Mouse (Mus musculus): ENCODE measurements around the gene Inpp5e.

Inpp5e gene

GRCm38 (mm10) chr2:26408515-26409356 lies at the start of gene Inpp5e:
TSS of gene Inpp5e (minus strand) at chr2:26409203.
- peak; percentile 99 to 100 for DNase-seq (ENCODE audit: low spot score in 2 of 2)

GRCm38 (mm10) chr2:26458402-26459124 lies 49.6 kb upstream of the Inpp5e start:
- peak in 1 of 2 experiments; percentile 61 for DNase-seq (ENCODE audit: low spot score in 2 of 2)

- peak; percentile 56 to 87 for DNase-seq (ENCODE audit: low spot score in 2 of 2)
Observed at GRCm38 (mm10) chr2:26449121-26450060, 40.4 kb upstream of the Inpp5e start.

- no peak for DNase-seq (ENCODE audit: low spot score in 2 of 2)
Observed at GRCm38 (mm10) chr2:26447451-26447850, 38.4 kb upstream of the Inpp5e start.

- DNase-seq (ENCODE audit: low spot score in 2 of 2): no peak
Observed at GRCm38 (mm10) chr2:26446671-26447070, 37.7 kb upstream of the Inpp5e start.

GRCm38 (mm10) chr2:26445666-26446445 lies 36.9 kb upstream of the Inpp5e start:
- peak; percentile 87 to 92 for DNase-seq (ENCODE audit: low spot score in 2 of 2)

GRCm38 (mm10) chr2:26444946-26445665 lies 36.1 kb upstream of the Inpp5e start, which contains the start of gene Sec16a:
TSS of gene Sec16a (minus strand) at chr2:26445216.
- DNase-seq (ENCODE audit: low spot score in 2 of 2): peak; percentile 100

- no peak for DNase-seq (ENCODE audit: low spot score in 2 of 2)
Observed at GRCm38 (mm10) chr2:26444368-26444767, 35.4 kb upstream of the Inpp5e start.

GRCm38 (mm10) chr2:26443876-26444275 lies 34.9 kb upstream of the Inpp5e start:
- DNase-seq (ENCODE audit: low spot score in 2 of 2): no peak

- no peak for DNase-seq (ENCODE audit: low spot score in 2 of 2)
Observed at GRCm38 (mm10) chr2:26442843-26443242, 33.8 kb upstream of the Inpp5e start.

GRCm38 (mm10) chr2:26441688-26442087 lies 32.7 kb upstream of the Inpp5e start:
- DNase-seq (ENCODE audit: low spot score in 2 of 2): no peak

- no peak for DNase-seq (ENCODE audit: low spot score in 2 of 2)
Observed at GRCm38 (mm10) chr2:26441261-26441660, 32.3 kb upstream of the Inpp5e start.

GRCm38 (mm10) chr2:26439671-26440070 lies 30.7 kb upstream of the Inpp5e start:
- DNase-seq (ENCODE audit: low spot score in 2 of 2): no peak

GRCm38 (mm10) chr2:26438373-26438772 lies 29.4 kb upstream of the Inpp5e start:
- DNase-seq (ENCODE audit: low spot score in 2 of 2): no peak

- DNase-seq (ENCODE audit: low spot score in 2 of 2): no peak
Observed at GRCm38 (mm10) chr2:26437221-26437620, 28.2 kb upstream of the Inpp5e start.

GRCm38 (mm10) chr2:26434791-26435572 lies 26.0 kb upstream of the Inpp5e start:
- no peak for DNase-seq (ENCODE audit: low spot score in 2 of 2)

GRCm38 (mm10) chr2:26429851-26430250 lies 20.8 kb upstream of the Inpp5e start:
- no peak for DNase-seq (ENCODE audit: low spot score in 2 of 2)

- no peak for DNase-seq (ENCODE audit: low spot score in 2 of 2)
Observed at GRCm38 (mm10) chr2:26424541-26424940, 15.5 kb upstream of the Inpp5e start.

GRCm38 (mm10) chr2:26423086-26423485 lies 14.1 kb upstream of the Inpp5e start:
- DNase-seq (ENCODE audit: low spot score in 2 of 2): no peak
